Mouse (Mus musculus) myocyte (in vitro differentiated cells): Measurements from ENCODE around the gene Sowahd. TPM values are rescaled to one million over a fixed set of nuclear protein-coding genes. Genes with fewer than 3 reads are reported as not detected.
A peak's percentile ranks its signal among the peaks of the same experiment; 100 is the strongest.

Experiments used
- H3K27me3 ChIP-seq: one replicate; pipeline ENCODE4 v1.6.1; 2011; ENCODE audit not compliant: control insufficient read depth, insufficient read depth, insufficient read length
- H3K36me3 ChIP-seq: one replicate; pipeline ENCODE4 v1.6.1; 2011; ENCODE audit not compliant: control insufficient read depth, insufficient read depth
- H3K4me2 ChIP-seq: one replicate; pipeline ENCODE4 v1.6.1; 2011; ENCODE audit warnings: low read depth, control low read depth
- H3K4me3 ChIP-seq: one replicate; pipeline ENCODE4 v1.5.1; 2011; ENCODE audit warnings: mild to moderate bottlenecking, control low read depth, moderate library complexity
- H3K79me2 ChIP-seq: one replicate; pipeline ENCODE4 v1.6.1; 2011; ENCODE audit not compliant: control insufficient read depth, insufficient read depth
- H3ac ChIP-seq: one replicate; pipeline ENCODE4 v1.6.1; 2011; ENCODE audit not compliant: control insufficient read depth, insufficient read length
- CEBPB ChIP-seq: IDR thresholded peaks from 2 replicates; pipeline ENCODE4 v1.6.1; 2011; ENCODE audit warnings: mild to moderate bottlenecking, moderate library complexity; ENCODE audit not compliant: poor library complexity, insufficient read depth, severe bottlenecking
- E2F4 ChIP-seq: IDR thresholded peaks from one replicate; pipeline ENCODE4 v1.6.1; 2011; ENCODE audit warnings: mild to moderate bottlenecking, control low read depth, moderate library complexity; ENCODE audit not compliant: insufficient read depth
- MAX ChIP-seq: IDR thresholded peaks from one replicate; pipeline ENCODE4 v1.6.1; 2011; ENCODE audit warnings: low read depth, mild to moderate bottlenecking, control low read depth
- MYOD1 ChIP-seq, 3 experiments: IDR thresholded peaks; one replicate each; pipeline ENCODE4 v1.6.1; 2011; ENCODE audit warnings: control low read depth in 2 of 3, low read depth in 2 of 3, mild to moderate bottlenecking in 2 of 3, moderate library complexity in 1 of 3; ENCODE audit not compliant: insufficient read length in 2 of 3, control insufficient read depth in 1 of 3
- MYOG ChIP-seq, 3 experiments: IDR thresholded peaks; one replicate each; pipeline ENCODE4 v1.6.1; 2011; ENCODE audit warnings: control low read depth in 2 of 3, low read depth in 2 of 3, mild to moderate bottlenecking in 2 of 3; ENCODE audit not compliant: insufficient read length in 2 of 3, control insufficient read depth in 1 of 3, insufficient read depth in 1 of 3
- POLR2A ChIP-seq: IDR thresholded peaks from one replicate; pipeline ENCODE4 v1.6.1; 2011; ENCODE audit warnings: low read depth, mild to moderate bottlenecking, control low read depth, moderate library complexity; ENCODE audit not compliant: insufficient read length
- POLR2AphosphoS2 ChIP-seq: IDR thresholded peaks from one replicate; pipeline ENCODE4 v1.6.1; 2011; ENCODE audit warnings: low read depth, control low read depth; ENCODE audit not compliant: insufficient read length
- REST ChIP-seq: IDR thresholded peaks from one replicate; pipeline ENCODE4 v1.6.1; 2011; ENCODE audit warnings: mild to moderate bottlenecking, control low read depth, moderate library complexity; ENCODE audit not compliant: insufficient read depth, insufficient read length
- SRF ChIP-seq: IDR thresholded peaks from one replicate; pipeline ENCODE4 v1.6.1; 2011; ENCODE audit warnings: low read depth; ENCODE audit not compliant: control insufficient read depth, insufficient read length
- TCF12 ChIP-seq: IDR thresholded peaks from one replicate; pipeline ENCODE4 v1.6.1; 2011; ENCODE audit warnings: mild to moderate bottlenecking, control low read depth; ENCODE audit not compliant: poor library complexity, insufficient read depth, severe bottlenecking
- TCF3 ChIP-seq: IDR thresholded peaks from one replicate; pipeline ENCODE4 v1.6.1; 2011; ENCODE audit warnings: low read depth, control low read depth; ENCODE audit not compliant: insufficient read length
- USF1 ChIP-seq: IDR thresholded peaks from one replicate; pipeline ENCODE4 v1.6.1; 2011; ENCODE audit warnings: low read depth, mild to moderate bottlenecking, control low read depth, moderate library complexity
- polyA plus RNA-seq: library from polyadenylated mRNA; unstranded; fragments of >200 nt; fragmentation: generic; extraction: Trizol; gene quantifications from one replicate; pipeline ENCODE4 v1.2.1, GENCODE M21; 2012; ENCODE audit warnings: missing spikeins

Sowahd gene
- polyA plus RNA-seq, 1 experiment = not detected

- Histone ChIP-seq H3K4me3 (no peak overlapping the region), H3K79me2 (peaks cover 22% of the 10 kb centered on the region), H3K36me3 (peaks cover 11% of the 10 kb centered on the region), H3K27me3 (no peaks in the 10 kb centered on the region), H3K4me2 (no peak overlapping the region), H3ac (no peak overlapping the region)
- TF ChIP-seq SRF = no peak
- no peak for TF ChIP-seq TCF12
- no peak for TF ChIP-seq REST
Measured at GRCm38 (mm10) chrX:37081194-37081593, 32.5 kb downstream of the Sowahd start.

- Histone ChIP-seq H3ac (peak overlapping the region; percentile 55), H3K36me3 (peaks cover 11% of the 10 kb centered on the region), H3K27me3 (no peaks in the 10 kb centered on the region), H3K79me2 (peaks cover 22% of the 10 kb centered on the region), H3K4me3 (peak overlapping the region; percentile 94), H3K4me2 (peak overlapping the region; percentile 81)
- TF ChIP-seq SRF (no peak), MAX (no peak), REST (no peak), CEBPB (no peak), TCF3 (no peak), POLR2A (no peak), POLR2AphosphoS2 (no peak), TCF12 (no peak), E2F4 (no peak), MYOG (IDR thresholded peaks at IDR 0.05; ENCODE audit: control insufficient read depth in 1 of 3, insufficient read depth in 1 of 3, insufficient read length in 2 of 3, low read depth in 2 of 3) (no peak), USF1 (no peak), MYOD1 (IDR thresholded peaks at IDR 0.05; ENCODE audit: control insufficient read depth in 1 of 3, insufficient read length in 2 of 3, low read depth in 2 of 3) (no peak)
Measured at GRCm38 (mm10) chrX:37084318-37084926, 35.8 kb downstream of the Sowahd start.

- H3K4me2 ChIP-seq = peak within 1 kb of the TSS; percentile 81
- TF ChIP-seq POLR2A = peak; percentile 84
- TF ChIP-seq POLR2AphosphoS2 = peak; percentile 72
- TF ChIP-seq MAX = no peak
- no peak for TF ChIP-seq REST
- no peak for TF ChIP-seq E2F4
- H3K79me2 ChIP-seq = peaks cover 22% of the 10 kb centered on the region
- H3K36me3 ChIP-seq = peaks cover 11% of the 10 kb centered on the region
- H3ac ChIP-seq = peak within 1 kb of the TSS; percentile 55
- H3K4me3 ChIP-seq = peak within 1 kb of the TSS; percentile 94
- no peaks in the 10 kb centered on the region for H3K27me3 ChIP-seq
Measured at GRCm38 (mm10) chrX:37084927-37085660, 36.4 kb downstream of the Sowahd start, which contains the start of gene Rpl39. Gene Rpl39 (minus strand): TSS chrX:37085402.

- H3K4me3 ChIP-seq = peak overlapping the region; percentile 94
- H3K27me3 ChIP-seq = no peaks in the 10 kb centered on the region
- no peak overlapping the region for H3ac ChIP-seq
- TF ChIP-seq USF1 = no peak
- TF ChIP-seq TCF12 = no peak
- peaks cover 22% of the 10 kb centered on the region for H3K79me2 ChIP-seq
- peaks cover 11% of the 10 kb centered on the region for H3K36me3 ChIP-seq
- H3K4me2 ChIP-seq = peak overlapping the region; percentile 66
Measured at GRCm38 (mm10) chrX:37085665-37086064, 37.0 kb downstream of the Sowahd start.

GRCm38 (mm10) chrX:37088778-37089177, 40.1 kb downstream of the Sowahd start:
- no peak for TF ChIP-seq POLR2AphosphoS2
- no peak for TF ChIP-seq TCF3
- TF ChIP-seq MYOD1 (IDR thresholded peaks at IDR 0.05; ENCODE audit: control insufficient read depth in 1 of 3, insufficient read length in 2 of 3, low read depth in 2 of 3) = no peak
- no peak for TF ChIP-seq POLR2A
- TF ChIP-seq MYOG (IDR thresholded peaks at IDR 0.05; ENCODE audit: control insufficient read depth in 1 of 3, insufficient read depth in 1 of 3, insufficient read length in 2 of 3, low read depth in 2 of 3) = no peak
- Histone ChIP-seq H3K27me3 (no peaks in the 10 kb centered on the region), H3ac (no peak overlapping the region), H3K4me2 (no peak overlapping the region), H3K79me2 (peaks cover 11% of the 10 kb centered on the region), H3K36me3 (no peaks in the 10 kb centered on the region), H3K4me3 (no peak overlapping the region)
